Mouse (Mus musculus) heart, adult 2 months (tissue): ENCODE results near the gene Ache.

Experiments
- CTCF ChIP-seq: fragments of 200-600 bp; IDR thresholded peaks from 2 replicates; pipeline ENCODE4 v1.8.1; 2022; ENCODE audit warnings: antibody characterized with exemption, mild to moderate bottlenecking, moderate library complexity
- POLR2A ChIP-seq: fragments of 200-500 bp; IDR thresholded peaks from 2 replicates; pipeline ENCODE4 v1.6.1; 2011; ENCODE audit warnings: mild to moderate bottlenecking, low read depth, low read length, control low read depth; ENCODE audit not compliant: insufficient read depth

DNA sequence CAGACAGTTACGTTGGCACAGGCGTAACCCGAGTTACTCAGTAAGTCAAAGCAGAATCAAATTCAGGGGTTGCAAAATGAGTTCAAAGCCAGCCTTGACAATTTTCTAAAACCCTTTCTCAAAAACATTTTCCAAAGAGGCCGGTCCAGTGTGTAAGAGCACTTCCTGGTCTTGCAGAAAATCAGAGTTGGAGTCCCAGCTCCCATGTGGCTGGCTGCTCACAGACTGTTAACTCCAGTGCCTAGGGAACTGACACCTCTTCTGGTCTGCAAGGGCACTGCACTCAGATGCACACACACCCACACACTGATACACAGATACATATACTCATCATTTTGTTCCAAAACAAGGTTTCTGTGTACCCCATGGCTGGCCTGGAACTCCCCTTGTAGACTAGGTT is 21.0 kb downstream of the Ache start:
- TF ChIP-seq CTCF (no peak), POLR2A (no peak)
